Mouse (Mus musculus) midbrain, embryonic 13.5 days (tissue): ENCODE data around the gene Fbn1. TPM values are rescaled to one million over a fixed set of nuclear protein-coding genes. Genes with fewer than 3 reads are reported as not detected.

Source experiments
- ATAC-seq: fragments of 200-750 bp; cut with Nextera tagmentation; 2 replicates; pipeline ENCODE4 v1.8.0; 2017; ENCODE audit warnings: mild to moderate bottlenecking, moderate TSS enrichment, moderate library complexity
- H3K27ac ChIP-seq: fragments of 300-500 bp; sonication (generic); 2 replicates; pipeline ENCODE4 v1.5.1; 2015; ENCODE audit warnings: inconsistent platforms, mild to moderate bottlenecking, moderate library complexity
- H3K27me3 ChIP-seq: fragments of 300-500 bp; sonication (generic); 2 replicates; pipeline ENCODE4 v1.6.1; 2015; ENCODE audit warnings: mild to moderate bottlenecking, inconsistent platforms
- H3K36me3 ChIP-seq: fragments of 300-500 bp; sonication (generic); 2 replicates; pipeline ENCODE4 v1.6.1; 2015; ENCODE audit warnings: mild to moderate bottlenecking, inconsistent platforms
- H3K4me1 ChIP-seq: fragments of 300-500 bp; sonication (generic); replicated peaks from 2 replicates; pipeline ENCODE4 v1.6.1; 2015; ENCODE audit warnings: inconsistent platforms
- H3K4me2 ChIP-seq: fragments of 300-500 bp; sonication (generic); replicated peaks from 2 replicates; pipeline ENCODE4 v1.6.1; 2015; ENCODE audit warnings: moderate library complexity, mild to moderate bottlenecking, inconsistent platforms
- H3K4me3 ChIP-seq: fragments of 300-500 bp; sonication (generic); replicated peaks from 2 replicates; pipeline ENCODE4 v1.5.1; 2015; ENCODE audit warnings: mild to moderate bottlenecking, inconsistent platforms
- H3K9ac ChIP-seq: fragments of 300-500 bp; sonication (generic); replicated peaks from 2 replicates; pipeline ENCODE4 v1.6.1; 2015; ENCODE audit warnings: mild to moderate bottlenecking, inconsistent platforms
- H3K9me3 ChIP-seq: fragments of 300-500 bp; sonication (generic); 2 replicates; pipeline ENCODE4 v1.6.1; 2016; ENCODE audit warnings: mild to moderate bottlenecking, inconsistent platforms
- WGBS: fragments of 180-500 bp; shearing (Covaris S2); methylation state at CpG from one replicate; pipeline ENCODE4 v1.1.7; 2015; 5-methylcytosine and 5-hydroxymethylcytosine counted together
- polyA plus RNA-seq: library from polyadenylated mRNA; unstranded; fragments of >200 nt; fragmentation: Nextera tagmentation; extraction: Ambion mirVana; gene quantifications from 2 replicates; pipeline ENCODE4 v1.2.1, GENCODE M21; 2015

Fbn1 gene
- polyA plus RNA-seq, 1 experiment from 2014 or later, result 2.6 TPM

DNA sequence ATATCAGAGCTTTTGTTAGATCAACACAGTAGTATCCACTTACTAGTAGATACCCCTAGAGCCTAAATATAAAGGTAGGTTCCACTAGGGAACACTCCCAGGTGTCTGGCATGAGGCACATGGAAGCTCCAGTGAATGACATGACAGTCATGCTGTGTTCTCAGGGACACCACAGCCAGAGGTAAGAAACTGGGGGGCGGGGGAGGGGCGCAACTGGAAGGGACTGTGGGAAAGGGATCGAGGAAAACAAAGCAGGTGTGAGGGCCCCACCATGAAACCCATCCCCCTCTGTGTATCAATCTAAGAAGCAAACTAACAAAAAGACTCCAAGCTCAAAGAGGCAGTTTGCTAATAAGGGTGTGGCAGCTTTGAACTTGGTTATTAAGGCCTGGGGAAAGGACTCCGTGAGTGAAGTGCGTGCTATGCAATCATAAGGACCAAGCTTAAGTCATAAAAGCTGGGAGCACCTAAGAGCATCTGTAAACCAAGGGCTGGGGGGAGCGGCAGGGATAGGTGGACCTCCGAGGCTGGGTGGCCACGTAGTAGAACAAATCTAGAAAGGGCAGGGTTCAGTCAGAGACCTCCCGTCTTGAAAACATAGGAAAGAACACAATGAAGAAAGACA, 60.4 kb downstream of the Fbn1 start:
- Histone ChIP-seq H3K9me3 (no peaks in the 10 kb centered on the region), H3K27me3 (no peaks in the 10 kb centered on the region), H3K4me3 (no peak overlapping the region), H3K27ac (no peak overlapping the region), H3K9ac (no peak overlapping the region), H3K4me1 (peaks cover 7% of the 10 kb centered on the region), H3K36me3 (no peaks in the 10 kb centered on the region), H3K4me2 (no peak overlapping the region)
- 80% methylated on average over 9 of the region's 9 CpGs for WGBS
- ATAC-seq, result no peak

DNA sequence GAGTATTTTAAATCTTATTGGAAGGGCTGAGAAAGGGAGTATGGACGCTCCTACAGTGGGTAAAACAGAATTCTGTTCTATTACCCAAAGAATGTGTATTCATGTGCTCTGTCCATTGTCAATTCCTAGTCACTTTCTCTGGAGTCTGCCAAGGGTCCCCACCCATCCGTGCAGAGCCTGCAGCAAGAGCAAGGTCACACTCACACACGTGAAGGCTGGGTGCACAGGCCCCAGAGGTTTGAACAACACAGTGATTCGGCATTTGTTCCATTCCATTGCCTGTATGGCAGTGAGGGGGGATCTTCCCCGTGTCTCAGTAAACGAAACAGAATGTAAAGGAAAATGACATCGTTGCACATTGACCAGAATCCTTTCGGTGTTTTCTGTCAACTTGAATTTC, 69.4 kb downstream of the Fbn1 start:
- WGBS, result 72% methylated on average over 8 of the region's 8 CpGs

DNA sequence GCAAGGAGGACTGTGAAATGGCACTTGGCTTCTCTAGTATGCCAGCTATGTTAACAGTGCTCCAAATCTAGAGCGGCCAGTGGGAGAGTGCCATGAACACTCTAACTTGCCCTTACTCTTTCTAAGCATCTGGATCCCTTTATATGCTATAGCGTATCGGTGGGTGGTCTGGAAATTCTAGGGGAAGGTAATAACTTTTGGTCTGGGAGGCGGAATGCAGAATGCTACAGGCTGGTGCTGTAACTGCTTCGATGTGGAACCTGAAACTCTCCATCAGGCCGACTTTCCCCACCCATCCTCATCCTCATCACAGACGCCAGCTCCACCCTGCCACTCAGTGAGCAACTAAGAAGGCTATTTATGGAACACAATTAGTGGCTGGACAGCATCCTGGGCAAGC, 71.6 kb downstream of the Fbn1 start:
- Histone ChIP-seq H3K27me3 (no peaks in the 10 kb centered on the region), H3K9me3 (no peaks in the 10 kb centered on the region), H3K36me3 (no peaks in the 10 kb centered on the region), H3K4me1 (no peaks in the 10 kb centered on the region; the same call in 1 of the 2 replicates), H3K9ac (no peak overlapping the region), H3K4me2 (no peak overlapping the region), H3K4me3 (no peak overlapping the region), H3K27ac (no peak overlapping the region)
- no peak for ATAC-seq
- WGBS, result 85% methylated on average over 7 of the region's 7 CpGs

More for the DNA sequence above, 69.4 kb downstream of the Fbn1 start:
- no peak overlapping the region for H3K4me2 ChIP-seq
- H3K9me3 ChIP-seq, result no peaks in the 10 kb centered on the region
- H3K27me3 ChIP-seq, result no peaks in the 10 kb centered on the region
- no peak for ATAC-seq
- H3K4me1 ChIP-seq, result no peaks in the 10 kb centered on the region; the same call in 1 of the 2 replicates
- H3K27ac ChIP-seq, result no peak overlapping the region
- H3K36me3 ChIP-seq, result no peaks in the 10 kb centered on the region
- no peak overlapping the region for H3K4me3 ChIP-seq
- no peak overlapping the region for H3K9ac ChIP-seq

DNA sequence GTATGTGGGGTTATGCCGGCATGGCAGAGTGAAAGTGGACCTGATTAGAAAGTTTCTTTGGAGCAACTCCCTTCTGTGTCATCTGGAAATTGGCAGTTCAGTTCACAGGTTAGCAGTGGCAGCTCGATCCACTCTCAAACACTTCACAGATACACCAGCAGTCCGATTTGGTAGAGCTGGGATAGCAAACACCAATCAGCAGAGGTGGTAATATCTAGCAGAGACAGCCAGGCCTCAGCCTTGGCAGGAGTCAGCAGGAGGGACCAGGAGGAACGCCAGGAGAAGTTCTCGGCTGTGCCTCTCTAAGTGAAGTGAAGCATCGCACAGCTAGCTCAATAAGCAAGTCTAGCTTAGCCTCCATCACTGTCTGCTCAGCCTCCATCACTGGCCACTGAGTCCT, 74.3 kb downstream of the Fbn1 start:
- no peak overlapping the region for H3K4me3 ChIP-seq
- H3K9ac ChIP-seq, result no peak overlapping the region
- 93% methylated on average over 6 of the region's 6 CpGs for WGBS
- H3K9me3 ChIP-seq, result no peaks in the 10 kb centered on the region
- no peak overlapping the region for H3K4me2 ChIP-seq
- H3K36me3 ChIP-seq, result no peaks in the 10 kb centered on the region
- H3K27me3 ChIP-seq, result no peaks in the 10 kb centered on the region
- H3K4me1 ChIP-seq, result no peaks in the 10 kb centered on the region; the same call in 1 of the 2 replicates
- no peak for ATAC-seq
- no peak overlapping the region for H3K27ac ChIP-seq

DNA sequence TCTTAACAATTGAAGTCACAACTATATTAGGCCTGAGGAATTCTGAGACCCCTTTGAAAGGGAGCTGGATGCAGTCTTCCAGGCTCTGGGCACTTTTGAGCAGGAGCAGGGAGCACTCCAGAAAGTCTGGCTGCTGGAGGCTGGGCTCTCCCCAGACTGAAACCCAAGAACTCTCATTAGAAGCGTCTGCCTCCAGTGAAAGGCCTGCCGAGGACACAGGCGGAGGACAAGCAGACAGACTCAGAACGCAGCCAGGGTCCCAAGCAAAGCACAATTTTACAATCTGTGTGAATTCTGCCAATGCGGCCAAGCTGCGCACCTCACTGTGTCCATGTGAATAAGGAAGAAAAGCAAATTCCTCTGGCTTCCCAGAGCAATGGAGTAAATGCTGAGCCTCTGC, 76.3 kb downstream of the Fbn1 start:
- no peaks in the 10 kb centered on the region for H3K4me1 ChIP-seq
- no peak overlapping the region for H3K4me3 ChIP-seq
- H3K4me2 ChIP-seq, result no peak overlapping the region
- no peak for ATAC-seq
- no peak overlapping the region for H3K27ac ChIP-seq
- no peaks in the 10 kb centered on the region for H3K36me3 ChIP-seq
- no peak overlapping the region for H3K9ac ChIP-seq
- no peaks in the 10 kb centered on the region for H3K27me3 ChIP-seq
- WGBS, result 77% methylated on average over 6 of the region's 6 CpGs
- no peaks in the 10 kb centered on the region for H3K9me3 ChIP-seq

DNA sequence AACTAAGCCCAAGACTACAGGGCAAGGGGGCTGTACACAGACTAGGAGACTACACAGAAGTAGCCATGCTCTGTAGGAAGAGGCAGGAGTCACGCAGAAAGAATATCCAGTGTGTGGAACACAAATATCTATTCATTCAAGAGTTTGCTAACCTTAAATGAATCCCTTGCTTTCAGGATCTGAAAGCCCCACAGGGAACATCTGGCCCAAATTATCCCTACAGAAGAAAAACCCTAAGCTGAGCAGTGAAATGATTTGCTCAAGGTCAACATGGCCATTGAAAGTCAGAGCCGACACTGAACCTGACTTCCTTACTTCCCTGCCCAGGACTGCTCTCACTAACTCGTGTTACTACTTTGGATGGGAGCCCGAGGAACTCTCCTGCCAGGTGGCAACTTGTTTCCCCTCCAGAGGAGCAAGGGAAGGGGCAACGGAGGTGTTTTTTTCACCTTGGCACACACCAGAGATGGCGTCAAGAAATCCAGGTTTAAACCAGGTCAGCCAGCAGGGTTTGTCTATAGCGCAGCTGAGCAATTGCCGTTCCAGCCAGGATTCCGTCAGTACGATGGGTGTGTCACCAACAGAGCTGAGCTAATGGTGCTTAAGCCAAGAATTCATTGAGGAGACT, 78.9 kb downstream of the Fbn1 start:
- no peak for ATAC-seq
- Histone ChIP-seq H3K9me3 (no peaks in the 10 kb centered on the region), H3K27me3 (no peaks in the 10 kb centered on the region), H3K27ac (no peak overlapping the region), H3K4me2 (no peak overlapping the region), H3K9ac (no peak overlapping the region), H3K4me1 (no peaks in the 10 kb centered on the region), H3K4me3 (no peak overlapping the region), H3K36me3 (no peaks in the 10 kb centered on the region)
- 88% methylated on average over 10 of the region's 10 CpGs for WGBS

DNA sequence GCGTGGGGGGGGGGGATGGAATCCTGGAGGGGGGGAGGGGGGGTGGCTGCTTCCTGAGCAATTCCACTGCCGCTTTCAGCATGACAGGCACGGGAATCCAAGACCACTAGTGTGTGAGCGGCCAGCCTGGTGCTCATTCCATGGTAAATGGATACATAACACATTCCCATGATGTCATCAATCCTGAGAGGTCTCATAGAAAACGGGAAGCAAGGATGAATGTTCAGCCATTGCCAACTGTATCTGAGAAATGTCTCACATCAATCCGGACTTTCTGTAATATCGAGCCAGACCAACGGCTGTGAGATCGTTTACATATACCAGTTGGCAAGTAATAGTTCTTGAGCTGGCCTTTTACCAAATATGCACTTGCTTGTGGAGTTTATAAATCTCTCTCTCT, 87.2 kb downstream of the Fbn1 start:
- Histone ChIP-seq H3K36me3 (no peaks in the 10 kb centered on the region), H3K27me3 (no peaks in the 10 kb centered on the region), H3K4me2 (no peak overlapping the region), H3K9ac (no peak overlapping the region), H3K4me3 (no peak overlapping the region), H3K9me3 (no peaks in the 10 kb centered on the region), H3K27ac (no peak overlapping the region), H3K4me1 (no peaks in the 10 kb centered on the region)
- no peak for ATAC-seq
- WGBS, result 88% methylated on average over 9 of the region's 9 CpGs

DNA sequence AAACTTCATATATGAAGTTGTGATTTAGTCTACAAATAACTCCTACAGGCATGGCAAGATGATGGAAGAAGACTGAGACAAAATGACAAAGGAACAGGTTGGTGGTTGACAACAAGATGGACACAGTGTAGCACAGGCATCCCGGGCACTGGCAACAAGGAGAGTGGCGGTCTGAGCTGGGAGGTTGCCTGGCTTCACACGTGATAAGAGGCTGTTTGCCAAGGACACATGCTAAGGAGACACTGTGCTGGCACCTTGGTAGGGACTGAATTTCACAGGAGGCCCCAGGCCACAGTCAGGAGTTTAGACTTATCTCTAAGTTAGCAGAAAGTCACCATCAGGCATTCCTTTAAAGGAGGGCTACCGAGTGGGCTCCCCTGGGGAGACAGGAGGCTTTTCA, 88.1 kb downstream of the Fbn1 start:
- Histone ChIP-seq H3K4me1 (no peaks in the 10 kb centered on the region), H3K27ac (no peak overlapping the region), H3K27me3 (no peaks in the 10 kb centered on the region), H3K9ac (no peak overlapping the region), H3K36me3 (no peaks in the 10 kb centered on the region), H3K9me3 (no peaks in the 10 kb centered on the region), H3K4me3 (no peak overlapping the region), H3K4me2 (no peak overlapping the region)
- WGBS, result 91% methylated on average over 4 of the region's 4 CpGs
- ATAC-seq, result no peak

DNA sequence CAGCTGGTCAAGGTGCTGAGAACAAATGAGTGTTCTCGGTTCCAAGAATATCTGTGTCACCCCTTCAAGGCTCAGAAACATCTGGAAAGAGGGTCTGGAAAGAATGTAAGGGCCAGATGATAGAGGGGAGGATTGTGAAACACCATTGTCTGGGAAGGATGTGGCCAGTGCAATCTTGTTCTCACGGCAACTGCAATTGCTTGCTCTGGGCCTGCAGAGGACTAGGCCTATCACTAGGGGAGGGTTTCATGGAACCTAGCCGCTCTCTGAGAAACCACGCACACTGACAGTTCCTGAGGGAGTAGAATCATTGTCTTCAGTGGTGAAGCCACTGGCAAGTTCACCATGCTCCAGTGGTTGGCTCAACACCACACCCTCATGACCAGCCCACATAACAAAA, 89.2 kb downstream of the Fbn1 start:
- no peak overlapping the region for H3K27ac ChIP-seq

DNA sequence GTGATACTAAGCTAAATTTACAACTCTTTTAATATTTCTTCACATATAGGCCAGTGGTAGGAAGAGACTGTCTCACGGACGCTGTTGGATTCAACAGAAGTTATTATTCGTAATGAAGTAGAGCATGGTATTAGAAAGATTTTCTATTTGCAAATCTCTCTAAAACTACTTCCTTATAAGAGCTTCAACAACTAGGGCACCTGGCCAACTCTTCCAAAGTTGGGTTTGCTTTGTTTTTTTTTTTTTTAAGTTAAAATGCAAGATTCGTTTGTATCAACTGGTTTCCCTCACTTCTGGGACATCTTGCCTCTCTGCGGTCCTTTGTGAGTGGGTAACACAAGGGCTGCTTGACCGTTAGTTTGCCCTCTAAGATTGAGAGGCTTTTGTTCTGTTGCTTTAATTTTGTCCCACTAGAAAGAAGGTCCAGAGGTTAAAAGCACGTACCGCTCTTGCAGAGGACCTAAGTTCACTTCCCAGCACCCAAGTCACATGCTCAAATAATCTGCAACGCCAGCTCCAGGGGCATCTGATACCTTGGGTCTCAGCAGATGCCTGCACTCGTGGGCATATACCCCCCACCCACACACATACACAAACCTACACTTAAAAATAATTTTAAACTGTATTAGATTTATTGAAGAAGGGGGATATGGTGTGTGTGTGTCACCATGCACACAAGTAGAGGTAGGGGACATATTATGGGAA, 91.1 kb downstream of the Fbn1 start:
- ATAC-seq, result no peak
- no peak overlapping the region for H3K9ac ChIP-seq

More for the DNA sequence above, 89.2 kb downstream of the Fbn1 start:
- 86% methylated on average over 4 of the region's 4 CpGs for WGBS
- no peak overlapping the region for H3K4me2 ChIP-seq
- no peak overlapping the region for H3K9ac ChIP-seq
- no peak overlapping the region for H3K4me3 ChIP-seq
- ATAC-seq, result no peak
- H3K27me3 ChIP-seq, result no peaks in the 10 kb centered on the region
- H3K9me3 ChIP-seq, result no peaks in the 10 kb centered on the region
- no peaks in the 10 kb centered on the region for H3K36me3 ChIP-seq
- H3K4me1 ChIP-seq, result no peaks in the 10 kb centered on the region

DNA sequence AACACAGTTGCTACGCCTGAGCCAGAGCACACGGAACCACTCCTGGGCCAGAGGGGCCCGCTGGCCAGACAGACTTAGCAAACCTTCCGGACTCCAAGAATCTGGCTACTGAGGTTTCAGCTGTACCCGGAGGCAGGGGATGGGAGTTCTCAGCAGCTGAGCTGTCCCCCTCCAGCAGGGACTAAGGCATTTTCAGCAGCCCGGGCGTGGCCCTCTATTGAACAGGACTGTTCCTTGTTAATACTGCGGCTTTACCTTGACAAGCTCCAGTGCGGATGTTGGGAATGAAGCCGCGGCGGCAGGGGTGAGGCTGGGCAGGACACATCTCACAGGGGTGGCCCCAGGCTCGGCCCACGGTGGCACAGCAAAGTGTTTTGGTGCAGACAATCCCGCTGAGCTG, 95.4 kb downstream of the Fbn1 start:
- Histone ChIP-seq H3K4me3 (no peak overlapping the region), H3K27ac (no peak overlapping the region), H3K27me3 (no peaks in the 10 kb centered on the region), H3K36me3 (no peaks in the 10 kb centered on the region), H3K4me2 (no peak overlapping the region), H3K9ac (no peak overlapping the region), H3K9me3 (no peaks in the 10 kb centered on the region), H3K4me1 (no peaks in the 10 kb centered on the region)
- 93% methylated on average over 15 of the region's 15 CpGs for WGBS
- ATAC-seq, result no peak

More for the DNA sequence above, 91.1 kb downstream of the Fbn1 start:
- H3K36me3 ChIP-seq, result no peaks in the 10 kb centered on the region
- no peaks in the 10 kb centered on the region for H3K27me3 ChIP-seq
- no peak overlapping the region for H3K27ac ChIP-seq
- no peak overlapping the region for H3K4me3 ChIP-seq
- H3K4me1 ChIP-seq, result no peaks in the 10 kb centered on the region
- H3K4me2 ChIP-seq, result no peak overlapping the region
- WGBS, result 88% methylated on average over 10 of the region's 10 CpGs
- no peaks in the 10 kb centered on the region for H3K9me3 ChIP-seq

DNA sequence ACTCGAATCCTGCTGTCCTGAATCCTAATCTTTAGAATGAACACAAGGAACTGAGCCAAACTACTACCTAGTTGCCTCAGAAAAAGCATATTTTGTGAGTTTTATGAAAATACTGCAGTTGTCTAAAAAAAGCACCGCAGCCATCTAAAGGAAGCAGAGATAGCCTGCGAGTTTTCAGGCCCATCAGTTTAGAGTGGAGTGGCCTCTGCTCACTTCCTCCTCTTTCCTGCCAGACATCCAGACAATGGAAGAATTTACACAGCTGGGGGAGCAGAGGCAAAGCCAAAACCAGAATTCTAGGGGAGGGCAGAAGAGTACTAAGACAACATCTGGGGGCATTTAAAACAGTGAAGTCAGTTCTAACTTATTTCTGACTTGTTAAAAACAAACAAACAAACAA, 96.0 kb downstream of the Fbn1 start:
- no peaks in the 10 kb centered on the region for H3K9me3 ChIP-seq
- H3K9ac ChIP-seq, result no peak overlapping the region
- H3K4me1 ChIP-seq, result no peaks in the 10 kb centered on the region
- ATAC-seq, result no peak
- no peaks in the 10 kb centered on the region for H3K36me3 ChIP-seq
- H3K4me3 ChIP-seq, result no peak overlapping the region
- H3K4me2 ChIP-seq, result no peak overlapping the region
- no peak overlapping the region for H3K27ac ChIP-seq
- 94% methylated on average over 3 of the region's 3 CpGs for WGBS
- no peaks in the 10 kb centered on the region for H3K27me3 ChIP-seq
